Mouse (Mus musculus): ENCODE data around the gene Cntn5. TPM values are rescaled to one million over a fixed set of nuclear protein-coding genes. Genes with fewer than 3 reads are reported as not detected.

Cntn5 gene
- polyA plus RNA-seq, 1 experiment, result 1.6 TPM

DNA sequence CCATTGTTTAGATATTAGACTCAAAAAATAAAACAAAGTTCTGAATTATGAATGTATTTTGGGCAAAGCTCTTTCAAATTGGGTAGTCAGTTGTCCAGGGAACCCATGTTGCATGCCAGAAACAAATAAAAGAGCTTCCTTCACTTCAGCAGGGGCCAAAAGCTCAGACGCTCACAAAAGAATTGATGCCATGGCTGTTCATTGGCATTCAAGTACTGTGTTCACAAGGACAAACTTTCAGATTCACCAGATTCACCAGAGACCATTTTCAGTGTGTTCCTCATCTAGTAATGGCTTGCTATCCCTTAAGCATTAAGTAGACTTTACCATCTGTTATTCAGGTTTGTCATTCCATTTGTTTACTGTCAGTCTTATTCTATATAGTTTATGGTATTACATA lies 107.4 kb downstream of the Cntn5 start:
- Histone ChIP-seq H3K4me1 (ENCODE audit: control insufficient read depth, insufficient read depth, low read length) (no peaks in the 10 kb centered on the region), H3K27ac (ENCODE audit: insufficient read depth, low read length) (no peak overlapping the region), H3K27me3 (ENCODE audit: control insufficient read depth, insufficient read depth, low read length) (no peaks in the 10 kb centered on the region), H3K4me3 (replicated peaks; ENCODE audit: insufficient read depth, low read depth, low read length) (no peak overlapping the region)
- TF ChIP-seq CTCF (IDR thresholded peaks at IDR 0.05; ENCODE audit: borderline replicate concordance, insufficient read depth, low read depth, low read length) (no peak), POLR2A (IDR thresholded peaks at IDR 0.05; ENCODE audit: borderline replicate concordance, insufficient read depth, low read length) (no peak)
- DNase-seq, result peak in 1 of 2 experiments; percentile 6
- WGBS, result 42% methylated on average over 1 of the region's 1 CpGs

DNA sequence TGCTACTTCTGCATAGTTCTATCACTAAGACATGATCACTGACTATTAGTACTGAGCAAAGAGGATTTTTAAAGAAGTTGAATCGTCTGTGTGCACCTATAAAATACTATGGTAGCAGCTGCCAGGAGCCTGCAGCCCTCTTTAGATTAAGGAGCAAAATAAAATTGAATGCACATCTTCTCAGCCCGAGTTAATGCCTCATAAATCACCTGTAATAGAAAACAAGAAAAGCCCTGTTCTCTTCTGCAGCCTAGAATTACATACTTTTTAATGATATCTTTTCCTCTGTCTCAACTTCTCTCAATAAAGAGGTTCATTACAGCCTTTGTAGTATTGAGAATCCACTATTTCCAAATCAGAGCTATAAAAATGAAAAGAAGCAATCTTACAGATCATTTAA lies 109.5 kb downstream of the Cntn5 start:
- TF ChIP-seq CTCF (IDR thresholded peaks at IDR 0.05; ENCODE audit: borderline replicate concordance, insufficient read depth, low read depth, low read length) (no peak), POLR2A (IDR thresholded peaks at IDR 0.05; ENCODE audit: borderline replicate concordance, insufficient read depth, low read length) (no peak)
- no peaks in the 10 kb centered on the region for H3K4me1 ChIP-seq (ENCODE audit: control insufficient read depth, insufficient read depth, low read length)
- 72% methylated on average over 2 of the region's 2 CpGs for WGBS
- H3K27me3 ChIP-seq (ENCODE audit: control insufficient read depth, insufficient read depth, low read length), result no peaks in the 10 kb centered on the region
- no peak overlapping the region for H3K4me3 ChIP-seq (replicated peaks; ENCODE audit: insufficient read depth, low read depth, low read length)
- no peak overlapping the region for H3K27ac ChIP-seq (ENCODE audit: insufficient read depth, low read length)
- DNase-seq, result no peak

DNA sequence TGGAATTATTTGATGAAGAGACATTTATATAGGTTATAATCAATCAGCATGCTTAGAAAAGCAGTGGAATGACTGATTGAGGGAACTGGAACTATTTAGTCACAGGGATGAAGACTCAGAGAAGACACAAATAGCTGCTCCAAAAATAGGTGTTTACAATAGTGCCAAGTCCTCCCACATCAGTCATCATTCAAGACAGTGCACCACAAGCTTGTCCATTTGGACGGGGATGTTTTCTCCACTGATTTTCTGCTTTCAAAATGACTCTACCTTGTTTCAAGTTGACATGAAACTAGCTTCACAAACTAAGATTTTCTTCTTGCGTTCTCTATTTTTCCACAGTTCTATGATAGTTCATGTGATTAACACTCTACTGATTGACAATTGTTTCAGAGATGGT lies 172.7 kb downstream of the Cntn5 start:
- TF ChIP-seq POLR2A (IDR thresholded peaks at IDR 0.05; ENCODE audit: borderline replicate concordance, insufficient read depth, low read length) (no peak), CTCF (IDR thresholded peaks at IDR 0.05; ENCODE audit: borderline replicate concordance, insufficient read depth, low read depth, low read length) (no peak)
- 69% methylated on average over 2 of the region's 2 CpGs for WGBS
- Histone ChIP-seq H3K27me3 (ENCODE audit: control insufficient read depth, insufficient read depth, low read length) (no peaks in the 10 kb centered on the region), H3K27ac (ENCODE audit: insufficient read depth, low read length) (no peak overlapping the region), H3K4me1 (ENCODE audit: control insufficient read depth, insufficient read depth, low read length) (no peaks in the 10 kb centered on the region), H3K4me3 (replicated peaks; ENCODE audit: insufficient read depth, low read depth, low read length) (no peak overlapping the region)
- no peak for DNase-seq

DNA sequence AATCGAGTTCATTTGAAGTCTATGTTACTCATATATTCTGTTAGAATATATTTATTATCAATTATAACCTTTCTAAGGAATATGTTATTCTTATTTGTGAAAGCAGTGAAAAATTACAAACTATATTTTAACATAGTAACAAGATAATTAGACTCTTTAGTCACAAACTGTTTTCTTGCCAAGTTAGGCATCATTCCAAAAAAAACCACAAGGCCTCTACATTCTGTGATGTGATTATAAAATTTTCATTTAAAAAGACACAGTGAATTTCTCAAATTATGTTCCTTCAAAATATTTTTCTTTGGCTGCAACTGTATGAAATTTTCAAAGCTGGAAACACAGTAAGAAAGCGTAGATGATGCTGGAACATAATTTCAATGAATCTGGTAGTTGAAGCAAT lies 180.4 kb downstream of the Cntn5 start:
- Histone ChIP-seq H3K27ac (ENCODE audit: insufficient read depth, low read length) (no peak overlapping the region), H3K4me1 (ENCODE audit: control insufficient read depth, insufficient read depth, low read length) (no peaks in the 10 kb centered on the region), H3K4me3 (replicated peaks; ENCODE audit: insufficient read depth, low read depth, low read length) (no peak overlapping the region), H3K27me3 (ENCODE audit: control insufficient read depth, insufficient read depth, low read length) (no peaks in the 10 kb centered on the region)
- DNase-seq, result no peak
- WGBS, result 86% methylated on average over 2 of the region's 2 CpGs
- TF ChIP-seq CTCF (IDR thresholded peaks at IDR 0.05; ENCODE audit: borderline replicate concordance, insufficient read depth, low read depth, low read length) (no peak), POLR2A (IDR thresholded peaks at IDR 0.05; ENCODE audit: borderline replicate concordance, insufficient read depth, low read length) (no peak)

DNA sequence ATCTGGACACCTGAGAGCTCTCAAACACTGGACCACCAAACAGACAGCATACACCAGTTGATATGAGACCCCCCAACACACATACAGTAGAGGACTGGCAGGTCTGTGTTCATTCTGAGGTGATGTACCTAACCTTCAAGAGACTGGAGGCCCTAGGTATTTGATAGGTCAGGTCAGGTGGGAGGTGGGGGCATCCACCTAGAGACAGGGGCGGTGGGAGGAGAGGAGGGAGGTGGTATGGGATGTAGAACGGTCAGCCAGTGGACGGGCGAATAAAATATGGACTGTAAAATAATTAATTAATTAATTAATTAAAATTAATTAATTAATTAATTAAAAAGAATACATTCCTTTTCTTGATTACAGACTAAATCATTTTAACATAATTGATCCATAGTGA lies 182.5 kb downstream of the Cntn5 start:
- no peak for TF ChIP-seq POLR2A (IDR thresholded peaks at IDR 0.05; ENCODE audit: borderline replicate concordance, insufficient read depth, low read length)
- TF ChIP-seq CTCF (IDR thresholded peaks at IDR 0.05; ENCODE audit: borderline replicate concordance, insufficient read depth, low read depth, low read length), result no peak
- Histone ChIP-seq H3K27me3 (ENCODE audit: control insufficient read depth, insufficient read depth, low read length) (no peaks in the 10 kb centered on the region), H3K4me1 (ENCODE audit: control insufficient read depth, insufficient read depth, low read length) (no peaks in the 10 kb centered on the region), H3K4me3 (replicated peaks; ENCODE audit: insufficient read depth, low read depth, low read length) (no peak overlapping the region), H3K27ac (ENCODE audit: insufficient read depth, low read length) (no peak overlapping the region)
- DNase-seq, result no peak
- WGBS, result 95% methylated on average over 4 of the region's 4 CpGs

DNA sequence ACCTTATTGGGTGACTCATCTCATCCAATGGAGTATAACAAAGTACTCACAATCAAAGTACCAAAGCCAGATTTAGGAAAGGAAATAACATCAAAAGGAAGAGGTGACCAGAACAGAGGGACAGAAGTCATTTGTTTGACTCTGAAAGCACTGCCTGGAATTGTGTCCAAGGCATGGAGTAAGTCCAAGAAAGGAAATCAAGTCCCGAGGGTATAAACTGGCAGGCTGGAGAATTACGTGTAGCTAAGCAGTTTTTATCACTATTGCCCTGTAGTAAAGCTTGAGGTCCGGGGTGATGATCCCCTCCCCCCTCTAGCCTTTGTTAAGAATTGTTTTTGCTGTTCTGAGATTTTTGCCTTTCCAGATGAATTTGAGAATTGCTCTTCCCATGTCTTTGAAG lies 185.6 kb downstream of the Cntn5 start:
- 7% methylated on average over 3 of the region's 3 CpGs for WGBS
- H3K27ac ChIP-seq (ENCODE audit: insufficient read depth, low read length), result no peak overlapping the region
- H3K4me3 ChIP-seq (replicated peaks; ENCODE audit: insufficient read depth, low read depth, low read length), result no peak overlapping the region
- DNase-seq, result peak in 1 of 2 experiments; percentile 25
- no peaks in the 10 kb centered on the region for H3K4me1 ChIP-seq (ENCODE audit: control insufficient read depth, insufficient read depth, low read length)
- TF ChIP-seq POLR2A (IDR thresholded peaks at IDR 0.05; ENCODE audit: borderline replicate concordance, insufficient read depth, low read length), result no peak
- no peak for TF ChIP-seq CTCF (IDR thresholded peaks at IDR 0.05; ENCODE audit: borderline replicate concordance, insufficient read depth, low read depth, low read length)
- H3K27me3 ChIP-seq (ENCODE audit: control insufficient read depth, insufficient read depth, low read length), result no peaks in the 10 kb centered on the region

DNA sequence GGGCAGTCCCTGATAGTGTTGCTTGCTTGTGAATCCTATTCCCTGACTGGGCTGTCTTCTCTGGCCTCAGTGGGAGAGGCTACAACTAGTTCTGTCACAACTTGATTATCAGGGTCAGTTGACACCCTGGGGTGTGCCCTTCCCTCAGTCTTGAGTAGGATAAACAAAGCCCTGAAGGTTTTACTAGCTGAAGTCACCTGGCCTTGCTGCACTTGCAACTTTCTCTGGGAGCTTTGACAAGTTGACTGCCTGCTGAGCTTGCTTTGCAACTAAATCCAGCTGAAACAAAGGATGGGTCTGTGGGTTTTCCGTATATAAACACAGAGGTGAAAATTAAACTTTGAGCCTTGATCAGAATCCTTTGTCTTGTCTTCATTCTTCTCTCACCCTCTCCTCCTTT lies 190.9 kb downstream of the Cntn5 start:
- Histone ChIP-seq H3K27ac (ENCODE audit: insufficient read depth, low read length) (no peak overlapping the region), H3K4me3 (replicated peaks; ENCODE audit: insufficient read depth, low read depth, low read length) (no peak overlapping the region), H3K27me3 (ENCODE audit: control insufficient read depth, insufficient read depth, low read length) (no peaks in the 10 kb centered on the region), H3K4me1 (ENCODE audit: control insufficient read depth, insufficient read depth, low read length) (no peaks in the 10 kb centered on the region)
- 36% methylated on average over 1 of the region's 1 CpGs for WGBS
- no peak for TF ChIP-seq POLR2A (IDR thresholded peaks at IDR 0.05; ENCODE audit: borderline replicate concordance, insufficient read depth, low read length)
- no peak for TF ChIP-seq CTCF (IDR thresholded peaks at IDR 0.05; ENCODE audit: borderline replicate concordance, insufficient read depth, low read depth, low read length)
- DNase-seq, result no peak

DNA sequence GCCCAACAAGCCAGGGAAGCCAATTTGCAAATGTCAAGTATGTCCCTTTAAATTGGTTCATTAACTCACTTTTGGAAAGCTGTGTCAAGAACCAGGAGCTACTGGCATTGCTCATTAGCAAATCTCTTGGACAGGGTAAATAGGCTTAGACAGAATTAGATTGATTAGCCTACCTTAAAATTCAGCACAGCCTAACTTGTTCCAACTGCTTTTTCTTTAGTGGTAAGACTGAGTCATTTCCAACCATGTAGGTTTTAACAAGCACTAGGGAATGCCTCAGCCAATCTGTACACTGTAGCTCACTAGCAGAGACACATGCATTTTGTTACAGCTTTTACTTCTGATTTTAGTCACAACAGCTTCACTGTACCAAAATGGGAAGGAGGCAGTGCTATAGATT lies 222.9 kb downstream of the Cntn5 start:
- no peak for TF ChIP-seq CTCF (IDR thresholded peaks at IDR 0.05; ENCODE audit: borderline replicate concordance, insufficient read depth, low read depth, low read length)
- TF ChIP-seq POLR2A (IDR thresholded peaks at IDR 0.05; ENCODE audit: borderline replicate concordance, insufficient read depth, low read length), result no peak
- H3K4me1 ChIP-seq (ENCODE audit: control insufficient read depth, insufficient read depth, low read length), result no peaks in the 10 kb centered on the region
- DNase-seq, result no peak
- H3K27me3 ChIP-seq (ENCODE audit: control insufficient read depth, insufficient read depth, low read length), result no peaks in the 10 kb centered on the region
- H3K4me3 ChIP-seq (replicated peaks; ENCODE audit: insufficient read depth, low read depth, low read length), result no peak overlapping the region
- no peak overlapping the region for H3K27ac ChIP-seq (ENCODE audit: insufficient read depth, low read length)

All from cerebellum, adult 2 months (tissue).